Mouse (Mus musculus): ENCODE measurements around the gene Hdgfl3. TPM values are rescaled to one million over a fixed set of nuclear protein-coding genes. Genes with fewer than 3 reads are reported as not detected.
A peak's percentile ranks its signal among the peaks of the same experiment; 100 is the strongest.

Gene Hdgfl3
- polyA plus RNA-seq, 1 experiment from 2014 or later = 34.4 TPM

DNA sequence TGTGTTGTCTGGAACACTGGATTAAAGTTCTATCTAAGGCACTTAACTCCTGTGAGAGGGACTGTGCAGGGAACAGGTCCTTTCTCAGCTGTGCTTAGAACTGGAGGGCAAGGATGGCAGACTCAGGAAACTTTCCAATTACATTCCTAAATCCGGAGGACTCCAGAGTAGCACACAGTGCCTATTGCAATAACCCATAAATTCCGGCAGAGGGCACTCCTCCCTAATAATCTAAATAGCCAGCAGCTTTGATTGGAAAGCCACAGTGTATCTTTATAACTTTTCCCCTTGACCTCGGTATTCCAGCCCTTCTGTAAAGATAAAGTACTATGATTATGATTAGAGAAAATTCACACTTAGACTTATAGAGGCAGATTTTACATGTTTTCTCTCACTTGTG lies 25.4 kb upstream of the Hdgfl3 start:
- H3K27me3 ChIP-seq (ENCODE audit: control insufficient read depth, insufficient read depth, low read length) = no peaks in the 10 kb centered on the region
- H3K9ac ChIP-seq (ENCODE audit: low read length) = no peak overlapping the region
- H3K4me1 ChIP-seq (ENCODE audit: control insufficient read depth, insufficient read depth, low read length) = no peaks in the 10 kb centered on the region
- H3K9me3 ChIP-seq (ENCODE audit: control insufficient read depth, low read length) = no peaks in the 10 kb centered on the region
- no peaks in the 10 kb centered on the region for H3K36me3 ChIP-seq (ENCODE audit: control insufficient read depth, insufficient read depth, low read length)
- ATAC-seq (ENCODE audit: insufficient number of reproducible peaks, low FRiP score, low TSS enrichment, low read depth) (no peak), DNase-seq (ENCODE audit: low spot score) (peak; percentile 45)
- H3K4me2 ChIP-seq (ENCODE audit: low read depth, severe bottlenecking) = no peak overlapping the region
- 2% methylated on average over 3 of the region's 3 CpGs for WGBS
- H3K27ac ChIP-seq (replicated peaks; ENCODE audit: low read depth, low read length) = no peak overlapping the region
- H3K4me3 ChIP-seq (ENCODE audit: low read depth, low read length) = no peak overlapping the region; the same call in 1 of the 2 replicates

GRCm38 (mm10) chr7:81954208-81954846 lies 20.1 kb upstream of the Hdgfl3 start:
- no peak overlapping the region for H3K4me2 ChIP-seq (ENCODE audit: low read depth, severe bottlenecking)
- H3K27ac ChIP-seq (replicated peaks; ENCODE audit: low read depth, low read length) = no peak overlapping the region
- DNase-seq (ENCODE audit: low spot score) (peak; percentile 20), ATAC-seq (ENCODE audit: insufficient number of reproducible peaks, low FRiP score, low TSS enrichment, low read depth) (no peak)
- no peak overlapping the region for H3K4me3 ChIP-seq (ENCODE audit: low read depth, low read length)
- H3K9ac ChIP-seq (ENCODE audit: low read length) = no peak overlapping the region
- H3K4me1 ChIP-seq (ENCODE audit: control insufficient read depth, insufficient read depth, low read length) = no peaks in the 10 kb centered on the region
- H3K36me3 ChIP-seq (ENCODE audit: control insufficient read depth, insufficient read depth, low read length) = no peaks in the 10 kb centered on the region
- no peaks in the 10 kb centered on the region for H3K27me3 ChIP-seq (ENCODE audit: control insufficient read depth, insufficient read depth, low read length)
- H3K9me3 ChIP-seq (ENCODE audit: control insufficient read depth, low read length) = no peaks in the 10 kb centered on the region

- Histone ChIP-seq H3K27ac (replicated peaks; ENCODE audit: low read depth, low read length) (no peak overlapping the region), H3K9me3 (ENCODE audit: control insufficient read depth, low read length) (no peaks in the 10 kb centered on the region), H3K9ac (ENCODE audit: low read length) (no peak overlapping the region), H3K36me3 (ENCODE audit: control insufficient read depth, insufficient read depth, low read length) (no peaks in the 10 kb centered on the region), H3K4me1 (ENCODE audit: control insufficient read depth, insufficient read depth, low read length) (no peaks in the 10 kb centered on the region), H3K27me3 (ENCODE audit: control insufficient read depth, insufficient read depth, low read length) (no peaks in the 10 kb centered on the region), H3K4me3 (ENCODE audit: low read depth, low read length) (no peak overlapping the region), H3K4me2 (ENCODE audit: low read depth, severe bottlenecking) (no peak overlapping the region)
- WGBS = 88% methylated on average over 2 of the region's 2 CpGs
- ATAC-seq (ENCODE audit: insufficient number of reproducible peaks, low FRiP score, low TSS enrichment, low read depth) (no peak), DNase-seq (ENCODE audit: low spot score) (no peak)
Observed at GRCm38 (mm10) chr7:81950499-81950898, 16.2 kb upstream of the Hdgfl3 start.

DNA sequence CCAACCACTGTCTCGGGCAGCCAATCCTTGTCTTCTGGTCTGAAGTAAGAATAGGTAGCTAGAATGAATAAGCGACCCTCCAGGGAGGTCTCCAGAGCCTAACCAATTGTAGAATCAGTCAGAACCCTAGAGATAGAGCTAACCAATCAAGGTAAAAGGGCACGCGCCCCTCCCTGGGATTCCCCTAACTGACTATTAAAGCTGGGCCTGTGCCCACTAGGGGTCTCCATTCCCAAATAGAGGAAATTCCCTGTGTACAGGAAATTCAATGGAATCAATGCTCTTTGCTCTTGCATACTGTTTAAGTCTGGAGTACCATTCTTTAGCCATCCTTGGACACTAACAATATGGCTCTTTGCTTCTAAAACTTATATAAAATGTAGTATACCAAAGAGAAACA lies 11.1 kb upstream of the Hdgfl3 start:
- no peak overlapping the region for H3K27ac ChIP-seq (replicated peaks; ENCODE audit: low read depth, low read length)
- H3K9me3 ChIP-seq (ENCODE audit: control insufficient read depth, low read length) = no peaks in the 10 kb centered on the region
- no peak overlapping the region for H3K4me3 ChIP-seq (ENCODE audit: low read depth, low read length)
- DNase-seq (ENCODE audit: low spot score) (peak; percentile 57), ATAC-seq (ENCODE audit: insufficient number of reproducible peaks, low FRiP score, low TSS enrichment, low read depth) (no peak)
- H3K36me3 ChIP-seq (ENCODE audit: control insufficient read depth, insufficient read depth, low read length) = no peaks in the 10 kb centered on the region
- H3K27me3 ChIP-seq (ENCODE audit: control insufficient read depth, insufficient read depth, low read length) = no peaks in the 10 kb centered on the region
- no peak overlapping the region for H3K9ac ChIP-seq (ENCODE audit: low read length)
- WGBS = 22% methylated on average over 4 of the region's 4 CpGs
- no peaks in the 10 kb centered on the region for H3K4me1 ChIP-seq (ENCODE audit: control insufficient read depth, insufficient read depth, low read length)
- H3K4me2 ChIP-seq (ENCODE audit: low read depth, severe bottlenecking) = no peak overlapping the region

- peaks cover 6% of the 10 kb centered on the region; the same call in 1 of the 2 replicates for H3K4me1 ChIP-seq (ENCODE audit: control insufficient read depth, insufficient read depth, low read length)
- H3K4me2 ChIP-seq (ENCODE audit: low read depth, severe bottlenecking) = peak overlapping the region; percentile 74
- 7% methylated on average over 5 of the region's 5 CpGs for WGBS
- H3K9me3 ChIP-seq (ENCODE audit: control insufficient read depth, low read length) = no peaks in the 10 kb centered on the region
- H3K27ac ChIP-seq (replicated peaks; ENCODE audit: low read depth, low read length) = peak overlapping the region; percentile 93; the same call in 1 of the 2 replicates
- peak; percentile 17; the same call in 1 of the 2 replicates for ATAC-seq (ENCODE audit: insufficient number of reproducible peaks, low FRiP score, low TSS enrichment, low read depth)
- H3K27me3 ChIP-seq (ENCODE audit: control insufficient read depth, insufficient read depth, low read length) = no peaks in the 10 kb centered on the region
- no peaks in the 10 kb centered on the region for H3K36me3 ChIP-seq (ENCODE audit: control insufficient read depth, insufficient read depth, low read length)
- DNase-seq (ENCODE audit: low spot score) = no peak
- peak overlapping the region; percentile 92 for H3K4me3 ChIP-seq (ENCODE audit: low read depth, low read length)
- peak overlapping the region; percentile 98 for H3K9ac ChIP-seq (ENCODE audit: low read length)
Observed at GRCm38 (mm10) chr7:81934806-81935205, 533 bp upstream of the Hdgfl3 start.

GRCm38 (mm10) chr7:81933601-81934266 lies 539 bp downstream of the Hdgfl3 start:
- WGBS = 0% methylated on average over 85 of the region's 103 CpGs
- Histone ChIP-seq H3K27me3 (ENCODE audit: control insufficient read depth, insufficient read depth, low read length) (no peaks in the 10 kb centered on the region), H3K9ac (ENCODE audit: low read length) (peak overlapping the region; percentile 98), H3K4me3 (ENCODE audit: low read depth, low read length) (peak overlapping the region; percentile 92), H3K4me1 (ENCODE audit: control insufficient read depth, insufficient read depth, low read length) (peaks cover 6% of the 10 kb centered on the region; the same call in 1 of the 2 replicates), H3K27ac (replicated peaks; ENCODE audit: low read depth, low read length) (peak overlapping the region; percentile 93), H3K9me3 (ENCODE audit: control insufficient read depth, low read length) (no peaks in the 10 kb centered on the region), H3K4me2 (ENCODE audit: low read depth, severe bottlenecking) (peak overlapping the region; percentile 74), H3K36me3 (ENCODE audit: control insufficient read depth, insufficient read depth, low read length) (no peaks in the 10 kb centered on the region)
- peak; percentile 80 for DNase-seq (ENCODE audit: low spot score)
- ATAC-seq (ENCODE audit: insufficient number of reproducible peaks, low FRiP score, low TSS enrichment, low read depth) = peak; percentile 77

DNA sequence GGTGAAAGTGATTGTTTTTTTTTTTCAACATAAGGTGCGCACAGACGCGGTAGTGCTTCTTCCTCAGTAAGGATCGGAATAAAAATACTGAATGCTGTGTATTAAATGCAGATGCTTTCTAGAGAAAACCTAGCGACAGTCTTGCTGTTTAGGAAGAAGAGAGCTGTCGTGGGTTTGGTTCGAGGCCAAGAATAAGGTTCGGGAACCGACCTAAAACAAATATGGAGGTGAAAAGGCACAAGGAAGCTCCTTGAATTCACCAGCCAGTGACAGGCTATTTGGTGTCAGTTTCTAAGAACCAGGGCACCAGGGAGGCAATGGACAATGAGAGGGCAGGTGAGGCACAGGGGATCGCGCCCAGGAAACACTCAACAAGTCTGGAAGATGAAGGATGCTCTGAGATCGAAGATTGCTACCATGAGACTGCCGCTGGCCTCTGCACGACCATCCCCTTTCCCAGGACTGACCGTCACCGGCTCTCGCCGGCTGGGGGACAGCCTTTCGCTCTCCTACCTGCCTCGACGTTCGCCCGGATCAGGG lies 1.1 kb downstream of the Hdgfl3 start:
- Histone ChIP-seq H3K36me3 (ENCODE audit: control insufficient read depth, insufficient read depth, low read length) (no peaks in the 10 kb centered on the region), H3K9ac (ENCODE audit: low read length) (peak overlapping the region; percentile 98), H3K27ac (replicated peaks; ENCODE audit: low read depth, low read length) (peak overlapping the region; percentile 93; the same call in 1 of the 2 replicates), H3K4me3 (ENCODE audit: low read depth, low read length) (peak overlapping the region; percentile 92), H3K4me2 (ENCODE audit: low read depth, severe bottlenecking) (peak overlapping the region; percentile 74), H3K4me1 (ENCODE audit: control insufficient read depth, insufficient read depth, low read length) (peaks cover 6% of the 10 kb centered on the region; the same call in 1 of the 2 replicates), H3K27me3 (ENCODE audit: control insufficient read depth, insufficient read depth, low read length) (no peaks in the 10 kb centered on the region), H3K9me3 (ENCODE audit: control insufficient read depth, low read length) (no peaks in the 10 kb centered on the region)
- peak; percentile 32; the same call in 1 of the 2 replicates for ATAC-seq (ENCODE audit: insufficient number of reproducible peaks, low FRiP score, low TSS enrichment, low read depth)
- no peak for DNase-seq (ENCODE audit: low spot score)
- 7% methylated on average over 23 of the region's 23 CpGs for WGBS

- 37% methylated on average over 5 of the region's 5 CpGs for WGBS
- no peak for DNase-seq (ENCODE audit: low spot score)
- Histone ChIP-seq H3K9me3 (ENCODE audit: control insufficient read depth, low read length) (no peaks in the 10 kb centered on the region), H3K4me2 (ENCODE audit: low read depth, severe bottlenecking) (peak overlapping the region; percentile 74), H3K4me3 (ENCODE audit: low read depth, low read length) (peak overlapping the region; percentile 92), H3K27me3 (ENCODE audit: control insufficient read depth, insufficient read depth, low read length) (no peaks in the 10 kb centered on the region), H3K9ac (ENCODE audit: low read length) (peak overlapping the region; percentile 98), H3K4me1 (ENCODE audit: control insufficient read depth, insufficient read depth, low read length) (peaks cover 6% of the 10 kb centered on the region; the same call in 1 of the 2 replicates), H3K36me3 (ENCODE audit: control insufficient read depth, insufficient read depth, low read length) (no peaks in the 10 kb centered on the region), H3K27ac (replicated peaks; ENCODE audit: low read depth, low read length) (no peak overlapping the region)
- ATAC-seq (ENCODE audit: insufficient number of reproducible peaks, low FRiP score, low TSS enrichment, low read depth) = no peak
Observed at GRCm38 (mm10) chr7:81932521-81933045, 1.7 kb downstream of the Hdgfl3 start.

All from limb, embryonic 11.5 days (tissue).